Mouse (Mus musculus) MEL (cell line): ENCODE results near the gene Tmem104. TPM values are rescaled to one million over a fixed set of nuclear protein-coding genes. Genes with fewer than 3 reads are reported as not detected.

Source experiments
- DNase-seq: peaks from one replicate; pipeline ENCODE4 v3.0.0; 2011; ENCODE audit warnings: low read depth, low spot score
- H3K27ac ChIP-seq: 2 replicates; pipeline ENCODE4 v1.5.1; 2012; ENCODE audit warnings: low read depth, mild to moderate bottlenecking, control low read depth, low read length, moderate library complexity; ENCODE audit not compliant: control insufficient read depth
- H3K27me3 ChIP-seq, 2 experiments: fragments of 150-350 bp in 1 of 2; sonication (generic) in 1 of 2; 2 replicates each; pipeline ENCODE4 v1.6.1; 2012; ENCODE audit warnings: low read length in 2 of 2, mild to moderate bottlenecking in 2 of 2, improper control_type of control experiment in 1 of 2, moderate library complexity in 1 of 2; ENCODE audit not compliant: insufficient read depth in 2 of 2, control insufficient read depth in 1 of 2
- H3K36me3 ChIP-seq, 2 experiments: 2 replicates each; pipeline ENCODE4 v1.6.1; 2012 to 2014; ENCODE audit warnings: low read length in 2 of 2, improper control_type of control experiment in 1 of 2, inconsistent platforms in 1 of 2, mild to moderate bottlenecking in 1 of 2; ENCODE audit not compliant: insufficient read depth in 2 of 2, control insufficient read depth in 1 of 2
- H3K4me1 ChIP-seq, 2 experiments: fragments of 150-350 bp in 1 of 2; sonication (generic) in 1 of 2; 2 replicates each; pipeline ENCODE4 v1.6.1; 2012; ENCODE audit warnings: low read length in 2 of 2, improper control_type of control experiment in 1 of 2, mild to moderate bottlenecking in 1 of 2; ENCODE audit not compliant: insufficient read depth in 2 of 2, control insufficient read depth in 1 of 2
- H3K4me3 ChIP-seq, 2 experiments: fragments of 150-350 bp in 1 of 2; sonication (generic) in 1 of 2; 2 replicates each; pipeline ENCODE4 v1.5.1; 2012; ENCODE audit warnings: low read depth in 2 of 2, low read length in 2 of 2, mild to moderate bottlenecking in 2 of 2, moderate library complexity in 2 of 2, control low read depth in 1 of 2, improper control_type of control experiment in 1 of 2; ENCODE audit not compliant: control insufficient read depth in 1 of 2, insufficient read depth in 1 of 2
- H3K79me2 ChIP-seq: 2 replicates; pipeline ENCODE4 v1.6.1; 2012; ENCODE audit warnings: mild to moderate bottlenecking, low read length, moderate library complexity; ENCODE audit not compliant: control insufficient read depth, poor library complexity, insufficient read depth
- H3K9ac ChIP-seq: 2 replicates; pipeline ENCODE4 v1.6.1; 2012; ENCODE audit warnings: low read depth, mild to moderate bottlenecking, control low read depth, low read length, moderate library complexity; ENCODE audit not compliant: control insufficient read depth, poor library complexity, severe bottlenecking
- H3K9me3 ChIP-seq: fragments of 150-350 bp; sonication (generic); replicated peaks from 2 replicates; pipeline ENCODE4 v1.6.1; 2012; ENCODE audit warnings: mild to moderate bottlenecking, low read length, improper control_type of control experiment, moderate library complexity; ENCODE audit not compliant: insufficient read depth
- CHD1 ChIP-seq: IDR thresholded peaks from 2 replicates; pipeline ENCODE4 v1.6.1; 2012; ENCODE audit warnings: low read depth, mild to moderate bottlenecking, inconsistent platforms, low read length, improper control_type of control experiment
- CHD2 ChIP-seq: IDR thresholded peaks from 2 replicates; pipeline ENCODE4 v1.6.1; 2011; ENCODE audit warnings: low read length, improper control_type of control experiment
- E2F4 ChIP-seq: IDR thresholded peaks from 2 replicates; pipeline ENCODE4 v1.6.1; 2011; ENCODE audit warnings: low read depth, low read length, improper control_type of control experiment, borderline replicate concordance
- ELF1 ChIP-seq: IDR thresholded peaks from 2 replicates; pipeline ENCODE4 v1.6.1; 2014; ENCODE audit warnings: low read depth, mild to moderate bottlenecking, inconsistent platforms, low read length, improper control_type of control experiment, moderate library complexity
- EP300 ChIP-seq, 2 experiments: IDR thresholded peaks; 2 replicates each; pipeline ENCODE4 v1.6.1; 2011; ENCODE audit warnings: improper control_type of control experiment in 2 of 2, low read length in 2 of 2, low read depth in 1 of 2, mild to moderate bottlenecking in 1 of 2
- ETS1 ChIP-seq: IDR thresholded peaks from 2 replicates; pipeline ENCODE4 v1.6.1; 2012; ENCODE audit warnings: low read depth, mild to moderate bottlenecking, inconsistent platforms, low read length, improper control_type of control experiment, moderate library complexity
- GABPA ChIP-seq: IDR thresholded peaks from 2 replicates; pipeline ENCODE4 v1.6.1; 2012; ENCODE audit warnings: low read depth, mild to moderate bottlenecking, inconsistent platforms, low read length, improper control_type of control experiment, moderate library complexity
- GATA1 ChIP-seq: IDR thresholded peaks from 2 replicates; pipeline ENCODE4 v1.6.1; 2011; ENCODE audit warnings: low read depth, low read length, improper control_type of control experiment
- HCFC1 ChIP-seq: IDR thresholded peaks from 2 replicates; pipeline ENCODE4 v1.6.1; 2012; ENCODE audit warnings: low read depth, mild to moderate bottlenecking, inconsistent platforms, low read length, improper control_type of control experiment, moderate library complexity
- KAT2A ChIP-seq: conservative IDR thresholded peaks from 2 replicates; pipeline ENCODE4 v1.6.1; 2012; ENCODE audit warnings: low read depth, low read length, improper control_type of control experiment, inconsistent platforms
- MAFK ChIP-seq: IDR thresholded peaks from 2 replicates; pipeline ENCODE4 v1.6.1; 2011; ENCODE audit warnings: low read depth, mild to moderate bottlenecking, low read length, improper control_type of control experiment, borderline replicate concordance
- MAX ChIP-seq: IDR thresholded peaks from 2 replicates; pipeline ENCODE4 v1.6.1; 2011; ENCODE audit warnings: low read length, improper control_type of control experiment
- MEF2A ChIP-seq: IDR thresholded peaks from 2 replicates; pipeline ENCODE4 v1.6.1; 2014; ENCODE audit warnings: low read depth, mild to moderate bottlenecking, inconsistent platforms, low read length, improper control_type of control experiment; ENCODE audit not compliant: poor library complexity, insufficient replicate concordance, severe bottlenecking; ENCODE audit errors: extremely low read depth
- MYB ChIP-seq: IDR thresholded peaks from 2 replicates; pipeline ENCODE4 v1.6.1; 2011; ENCODE audit warnings: mild to moderate bottlenecking, low read depth, low read length, improper control_type of control experiment
- NRF1 ChIP-seq: IDR thresholded peaks from 2 replicates; pipeline ENCODE4 v1.6.1; 2014; ENCODE audit warnings: low read depth, mild to moderate bottlenecking, inconsistent platforms, low read length, improper control_type of control experiment, moderate library complexity; ENCODE audit not compliant: poor library complexity, insufficient read depth, severe bottlenecking
- POLR2A ChIP-seq, 2 experiments: IDR thresholded peaks; 2 replicates each; pipeline ENCODE4 v1.6.1; 2011 to 2012; ENCODE audit warnings: low read length in 2 of 2, mild to moderate bottlenecking in 2 of 2, control low read depth in 1 of 2, improper control_type of control experiment in 1 of 2, low read depth in 1 of 2, moderate library complexity in 1 of 2; ENCODE audit not compliant: control insufficient read depth in 1 of 2, insufficient read depth in 1 of 2, poor library complexity in 1 of 2
- RAD21 ChIP-seq: IDR thresholded peaks from 2 replicates; pipeline ENCODE4 v1.6.1; 2011; ENCODE audit warnings: mild to moderate bottlenecking, low read depth, low read length, improper control_type of control experiment
- SMC3 ChIP-seq: IDR thresholded peaks from 2 replicates; pipeline ENCODE4 v1.6.1; 2011; ENCODE audit warnings: low read depth, low read length, improper control_type of control experiment
- TAL1 ChIP-seq: IDR thresholded peaks from 2 replicates; pipeline ENCODE4 v1.6.1; 2012; ENCODE audit warnings: mild to moderate bottlenecking, inconsistent platforms, low read length, moderate library complexity, mixed read lengths
- TBP ChIP-seq: IDR thresholded peaks from 2 replicates; pipeline ENCODE4 v1.8.0; 2011; ENCODE audit warnings: low read depth, low read length, improper control_type of control experiment
- TCF12 ChIP-seq: IDR thresholded peaks from 2 replicates; pipeline ENCODE4 v1.6.1; 2014; ENCODE audit warnings: low read depth, mild to moderate bottlenecking, inconsistent platforms, low read length, improper control_type of control experiment, moderate library complexity
- USF1 ChIP-seq: IDR thresholded peaks from 2 replicates; pipeline ENCODE4 v1.6.1; 2014; ENCODE audit warnings: low read depth, mild to moderate bottlenecking, inconsistent platforms, low read length, improper control_type of control experiment, moderate library complexity
- USF2 ChIP-seq, 2 experiments: IDR thresholded peaks; 2 replicates each; pipeline ENCODE4 v1.6.1; 2011 to 2012; ENCODE audit warnings: improper control_type of control experiment in 2 of 2, low read length in 2 of 2, borderline replicate concordance in 1 of 2, inconsistent platforms in 1 of 2, low read depth in 1 of 2, mild to moderate bottlenecking in 1 of 2; ENCODE audit not compliant: insufficient read depth in 1 of 2
- ZKSCAN1 ChIP-seq: IDR thresholded peaks from 2 replicates; pipeline ENCODE4 v1.6.1; 2012; ENCODE audit warnings: low read depth, mild to moderate bottlenecking, inconsistent platforms, low read length, improper control_type of control experiment, moderate library complexity
- polyA plus RNA-seq, 2 experiments: library from polyadenylated mRNA; stranded (reverse) in 1 of 2; unstranded in 1 of 2; fragments of >175 nt in 1 of 2; fragments of >200 nt in 1 of 2; gene quantifications; 2 replicates each; pipeline versions ENCODE4 v1.2.1 to v1.2.4; 2012; ENCODE audit warnings: low replicate concordance in 2 of 2, low read depth in 1 of 2; ENCODE audit not compliant: insufficient read length in 2 of 2, insufficient read depth in 1 of 2, missing spikeins in 1 of 2
- total RNA-seq: library from RNA; depleted of rRNA; stranded (reverse); fragments of 300-350 nt; gene quantifications from 2 replicates; pipeline ENCODE4 v1.2.3, GENCODE M21; 2012

Gene Tmem104
- total and polyA plus RNA-seq, 3 experiments: 21.9 to 24.8 TPM; not detected in 1

DNA sequence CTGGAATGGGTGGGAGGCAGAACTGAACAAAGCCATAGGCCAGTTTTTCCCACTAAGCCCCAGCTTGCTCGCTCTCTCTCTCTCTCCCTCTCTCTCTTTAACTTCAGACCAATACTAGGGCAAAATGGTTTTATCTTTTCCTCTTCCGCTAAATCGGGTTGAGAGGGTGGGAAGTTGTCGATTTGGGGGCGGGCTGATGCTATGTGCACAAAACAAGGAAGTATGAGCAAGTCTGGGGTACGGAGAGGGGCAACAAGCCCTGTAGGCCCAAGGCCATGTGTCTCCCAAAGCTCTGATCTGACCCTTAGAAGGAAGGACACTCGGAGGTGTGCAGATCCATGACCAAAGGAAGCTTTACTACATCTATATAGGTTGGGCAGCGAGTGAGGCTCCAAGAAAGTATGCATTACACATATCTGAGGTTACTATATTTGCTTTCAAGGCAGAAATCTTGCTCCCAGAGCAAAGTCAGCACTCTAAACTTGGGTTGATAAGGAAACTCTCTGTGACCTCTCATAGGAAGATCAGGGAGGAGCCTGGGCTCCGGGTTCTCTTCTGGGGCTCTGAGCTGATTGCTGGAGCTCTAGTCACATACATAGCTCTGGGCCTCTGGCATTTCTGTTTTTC is 25.6 kb upstream of the Tmem104 start (continued):
- TF ChIP-seq MYB (0 out of 2 replicates have a peak, but pooled peaks have one; percentile 19), KAT2A (no peak; the same call in 1 of the 2 replicates), TAL1 (no peak), TBP (peak; percentile 90)

DNA sequence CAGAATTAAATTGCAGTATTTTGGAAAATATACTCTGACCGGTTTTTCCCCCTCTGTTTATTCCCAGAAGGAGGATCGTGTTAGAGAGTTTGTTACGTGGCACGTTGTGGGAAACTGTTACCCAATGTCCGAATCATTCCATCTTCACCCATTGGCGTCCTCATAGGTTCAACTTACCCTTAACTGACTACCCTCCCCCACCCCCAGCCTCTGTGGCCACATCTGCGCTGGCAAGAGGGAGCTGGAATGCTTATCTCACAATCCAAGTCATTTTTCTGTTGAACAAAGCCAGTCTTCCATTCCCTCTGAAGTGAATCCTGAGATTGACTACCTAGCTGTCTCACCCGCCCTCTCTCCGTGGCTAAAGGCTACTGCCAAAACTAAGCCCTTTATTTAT is 25.1 kb upstream of the Tmem104 start:
- Histone ChIP-seq H3K4me3 (peak overlapping the region; percentile 63 to 64), H3K27ac (peak overlapping the region; percentile 90), H3K36me3 (peaks cover 0 to 30% of the 10 kb centered on the region in 2 experiments; a peak in 2 of 4 replicates), H3K27me3 (no peaks in the 10 kb centered on the region), H3K79me2 (peaks cover 38% of the 10 kb centered on the region)
- TF ChIP-seq EP300 (IDR thresholded peaks at IDR 0.05; ENCODE audit: low read depth in 1 of 2, low read length in 2 of 2) (peak; percentile 10 to 40; a peak in 2 of 4 replicates), GABPA (no peak), TCF12 (peak; percentile 38; the same call in 1 of the 2 replicates), ETS1 (peak; percentile 15; the same call in 1 of the 2 replicates), MAFK (no peak), TAL1 (0 out of 2 replicates have a peak, but pooled peaks have one; percentile 17), GATA1 (peak; percentile 47; the same call in 1 of the 2 replicates)
- TF ChIP-seq, all 39 proteins: peak for 5
- H3K4me1 ChIP-seq: peaks cover 12 to 43% of the 10 kb centered on the region in 2 experiments
- peak overlapping the region; percentile 69 for H3K9ac ChIP-seq
- no peaks in the 10 kb centered on the region for H3K9me3 ChIP-seq
- peak; percentile 69 for DNase-seq

DNA sequence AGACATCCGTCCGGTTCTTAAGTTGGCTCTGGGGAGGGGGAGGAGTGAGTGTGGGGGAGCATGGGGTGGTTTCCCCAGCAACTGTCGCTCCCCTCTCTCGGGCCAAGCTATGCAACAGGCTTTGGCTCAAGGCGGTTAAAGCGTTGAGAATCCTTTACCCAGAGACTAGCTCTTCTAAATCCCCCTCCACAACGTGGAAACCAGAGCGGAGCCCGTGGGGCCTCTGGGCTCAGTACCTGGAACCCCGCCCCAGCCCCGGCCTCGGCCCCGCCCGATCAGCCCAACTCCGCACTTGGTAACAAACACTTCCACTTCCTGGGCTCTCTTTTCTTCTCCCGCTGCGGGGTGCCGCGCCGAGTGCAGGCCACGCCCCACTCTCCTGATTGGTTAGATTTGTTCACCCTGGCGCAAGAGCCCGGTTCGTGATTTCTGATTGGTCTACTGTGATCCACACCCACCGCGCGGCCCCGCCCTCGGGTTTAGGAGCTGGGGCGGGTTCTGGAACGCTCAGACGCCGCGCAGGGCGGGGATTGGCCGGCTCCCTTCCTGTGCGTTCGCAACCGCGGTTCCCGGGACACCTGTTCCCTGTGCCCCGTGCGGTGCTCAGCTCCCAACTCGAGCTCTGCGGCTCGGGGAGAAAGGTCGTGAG is 24.3 kb upstream of the Tmem104 start, which contains the start of gene Slc9a3r1:
Gene Slc9a3r1, plus strand, starts transcription at position 510 of the 649 bp plus-strand sequence.
- peak; percentile 100 for DNase-seq
- Histone ChIP-seq H3K4me3 (peak within 1 kb of the TSS; percentile 82 to 94), H3K9me3 (no peaks in the 10 kb centered on the region), H3K36me3 (peaks cover 0 to 23% of the 10 kb centered on the region in 2 experiments; a peak in 2 of 4 replicates), H3K27me3 (no peaks in the 10 kb centered on the region), H3K79me2 (peaks cover 40% of the 10 kb centered on the region), H3K27ac (peak within 1 kb of the TSS; percentile 90), H3K4me1 (peaks cover 6 to 37% of the 10 kb centered on the region in 2 experiments), H3K9ac (peak within 1 kb of the TSS; percentile 90)
- TF ChIP-seq GATA1 (no peak), POLR2A (IDR thresholded peaks at IDR 0.05; ENCODE audit: control insufficient read depth in 1 of 2, insufficient read depth in 1 of 2, low read depth in 1 of 2, low read length in 2 of 2, poor library complexity in 1 of 2) (peak; percentile 98 to 99), TBP (peak; percentile 83), ZKSCAN1 (no peak), CHD1 (no peak), EP300 (IDR thresholded peaks at IDR 0.05; ENCODE audit: low read depth in 1 of 2, low read length in 2 of 2) (0 out of 4 replicates have a peak, but pooled peaks of 1 of the 2 experiments have one; percentile 15), MEF2A (no peak), NRF1 (peak; percentile 52), CHD2 (no peak), HCFC1 (peak; percentile 68), KAT2A (no peak), E2F4 (peak; percentile 40; the same call in 1 of the 2 replicates), MAX (peak; percentile 43; the same call in 1 of the 2 replicates), GABPA (no peak), USF2 (IDR thresholded peaks at IDR 0.05; ENCODE audit: borderline replicate concordance in 1 of 2, insufficient read depth in 1 of 2, low read depth in 1 of 2, low read length in 2 of 2) (no peak), ELF1 (peak; percentile 81), USF1 (no peak), ETS1 (peak; percentile 29; the same call in 1 of the 2 replicates), RAD21 (no peak), MYB (no peak), SMC3 (no peak)
